Mouse (Mus musculus): ENCODE measurements around the gene Bri3.

Gene Bri3

DNA sequence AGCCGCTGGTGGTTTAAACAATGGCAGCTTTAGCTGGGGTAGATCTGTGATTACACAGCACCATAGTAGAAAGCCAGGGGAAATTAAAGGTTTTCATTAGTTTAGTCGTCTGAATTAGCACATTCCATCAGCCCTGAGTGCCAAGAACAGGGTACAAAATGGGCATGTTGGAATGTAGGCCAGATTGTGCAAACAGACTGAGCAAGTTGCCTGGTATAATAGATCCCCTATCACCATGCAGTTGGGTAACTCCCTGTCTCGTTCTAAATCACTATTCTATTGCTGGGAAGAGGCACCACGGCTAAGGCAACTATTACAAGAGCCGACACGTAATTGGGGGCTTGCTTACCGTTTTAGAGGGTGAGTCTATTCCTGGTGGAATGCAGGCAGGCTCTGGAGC, 9.5 kb upstream of the Bri3 start:
- no peak for DNase-seq (ENCODE audit: low spot score in 2 of 2)

GRCm38 (mm10) chr5:144238969-144239368, 5.3 kb upstream of the Bri3 start:
- DNase-seq (ENCODE audit: low spot score in 2 of 2): no peak

GRCm38 (mm10) chr5:144245592-144245991, 1.4 kb downstream of the Bri3 start:
- DNase-seq (ENCODE audit: low spot score in 2 of 2): no peak

DNA sequence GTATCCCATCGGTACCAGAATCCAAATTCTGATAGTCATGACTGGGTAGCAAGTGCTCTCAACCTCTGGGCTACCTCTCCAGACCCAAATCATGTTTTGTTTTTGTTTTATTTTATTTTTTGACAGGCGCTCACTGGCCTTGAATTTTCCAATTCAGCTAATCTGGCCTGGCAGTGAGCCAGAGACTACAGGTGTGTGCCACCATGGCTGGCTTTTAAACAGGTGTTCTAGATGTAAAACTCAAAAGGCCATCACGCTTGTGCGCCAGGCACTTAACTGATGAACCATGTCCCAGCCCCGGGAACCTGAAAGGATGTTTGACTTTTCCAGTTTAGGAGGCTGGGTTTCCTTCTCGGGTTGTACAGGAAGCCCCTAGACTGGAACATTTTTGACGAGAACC, 2.4 kb downstream of the Bri3 start:
- no peak for DNase-seq (ENCODE audit: low spot score in 2 of 2)

DNA sequence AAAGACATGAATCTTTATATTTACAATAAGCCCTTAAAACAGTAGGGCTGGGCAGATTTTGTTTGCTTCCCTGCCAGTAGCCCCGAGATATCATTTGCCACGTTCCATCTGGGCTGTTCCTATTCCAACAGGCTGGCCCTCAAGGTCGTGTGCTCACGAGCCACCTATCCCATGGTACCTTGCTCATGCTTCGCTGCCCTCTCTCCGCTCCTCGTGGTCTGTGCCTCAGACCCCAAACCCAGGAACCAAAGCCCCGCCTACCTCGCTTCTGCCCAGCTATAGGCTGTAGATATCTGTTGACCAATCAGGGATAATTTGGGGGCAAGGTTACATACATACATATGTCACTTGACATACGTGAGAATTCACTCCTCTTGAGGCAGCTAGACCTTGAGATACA, 3.1 kb downstream of the Bri3 start:
- DNase-seq (ENCODE audit: low spot score in 2 of 2): no peak

- no peak for DNase-seq (ENCODE audit: low spot score in 2 of 2)
Measured at GRCm38 (mm10) chr5:144247906-144248585, 3.8 kb downstream of the Bri3 start.

- DNase-seq (ENCODE audit: low spot score in 2 of 2): no peak
Measured at GRCm38 (mm10) chr5:144249871-144250270, 5.6 kb downstream of the Bri3 start.

DNA sequence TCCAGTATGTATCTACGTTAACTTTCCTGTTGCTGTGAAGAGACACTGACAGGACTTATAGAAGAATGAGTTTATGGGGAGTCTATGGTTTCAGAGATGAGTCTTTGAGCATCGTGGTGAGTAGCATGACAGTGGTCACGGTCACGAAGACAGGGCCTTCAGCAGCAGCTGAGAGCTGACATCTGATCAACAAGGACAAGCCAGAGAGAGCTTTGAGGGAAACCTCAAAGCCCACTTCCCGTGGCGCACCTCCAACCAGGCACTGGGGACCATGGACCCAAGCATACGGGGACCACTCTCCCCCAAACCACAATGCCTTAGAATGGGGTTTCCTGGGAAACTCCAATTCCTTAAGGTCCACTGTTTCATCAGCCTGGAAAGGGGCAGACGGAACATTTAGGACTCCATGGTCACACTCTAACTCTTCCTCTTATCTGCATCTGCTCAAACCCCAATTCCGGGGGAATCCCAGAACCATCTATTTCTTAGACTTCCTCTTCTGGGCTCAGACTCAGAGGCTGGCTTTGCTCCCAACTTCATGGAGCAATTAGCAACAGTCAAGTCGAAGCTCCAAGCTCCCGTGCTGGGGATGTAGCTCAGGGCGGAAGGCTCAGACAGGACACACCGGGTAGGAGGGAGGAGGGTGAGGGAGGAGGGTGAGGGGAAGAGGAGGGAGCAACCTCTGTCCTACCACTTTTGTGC, 7.8 kb downstream of the Bri3 start:
- DNase-seq (ENCODE audit: low spot score in 2 of 2): no peak

DNA sequence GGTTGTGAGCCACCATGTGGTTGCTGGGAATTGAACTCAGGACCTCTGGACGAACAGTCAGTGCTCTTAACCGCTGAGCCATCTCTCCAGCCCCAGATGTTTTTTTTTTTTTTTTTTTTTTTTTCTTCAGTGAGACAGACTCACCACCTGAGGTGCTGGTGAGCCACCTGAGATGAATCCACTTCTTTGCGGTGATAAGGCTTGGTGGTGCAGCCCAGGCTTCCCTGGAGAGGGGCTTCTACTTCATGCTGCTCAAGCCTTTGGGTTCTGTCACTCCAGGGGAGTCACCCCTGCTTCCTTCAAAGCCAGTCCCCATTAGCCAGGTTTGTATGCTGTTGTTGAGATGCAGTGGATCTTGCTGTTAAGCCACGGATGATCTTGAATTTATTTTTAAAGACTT, 9.0 kb downstream of the Bri3 start:
- no peak for DNase-seq (ENCODE audit: low spot score in 2 of 2)

GRCm38 (mm10) chr5:144254122-144254810, 10.0 kb downstream of the Bri3 start:
- no peak for DNase-seq (ENCODE audit: low spot score in 2 of 2)

DNA sequence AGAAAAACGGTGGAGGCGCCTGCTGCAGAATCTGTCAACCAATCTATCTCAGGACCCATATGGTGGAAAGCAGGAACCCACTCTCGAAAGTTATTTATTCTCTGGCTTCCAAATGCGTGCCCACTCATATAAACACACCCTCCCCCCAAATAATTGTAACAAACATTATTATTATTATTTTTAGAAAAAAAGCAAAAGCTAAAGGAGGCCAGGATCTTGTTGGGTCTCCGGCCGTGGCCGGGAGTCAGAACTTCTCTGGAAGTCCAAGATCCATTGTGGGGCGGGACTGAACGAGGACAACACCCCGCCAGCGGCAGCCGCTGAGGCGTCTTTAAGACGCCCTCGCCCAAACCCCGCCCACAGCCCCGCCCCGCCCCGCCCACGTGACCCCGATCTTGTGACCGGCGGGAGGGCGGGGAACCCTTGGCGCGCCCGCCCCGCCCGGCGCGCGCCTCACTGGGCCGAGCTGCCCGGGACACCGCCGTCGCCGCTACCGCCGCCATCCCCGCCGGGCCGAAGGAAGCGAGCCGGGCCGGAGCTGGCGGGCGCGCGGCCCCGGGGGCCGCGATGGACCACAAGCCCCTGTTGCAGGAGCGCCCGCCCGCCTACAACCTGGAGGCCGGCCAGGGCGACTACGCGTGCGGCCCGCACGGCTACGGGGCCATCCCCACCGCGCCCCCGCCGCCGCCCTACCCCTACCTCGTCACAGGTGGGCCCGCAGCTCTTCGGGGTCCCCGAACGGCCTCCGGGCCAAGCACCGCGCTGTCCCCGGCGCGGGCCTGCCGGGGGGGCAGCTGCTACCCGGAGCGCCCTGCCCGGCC, 10.8 kb downstream of the Bri3 start:
- DNase-seq (ENCODE audit: low spot score in 2 of 2): peak; percentile 57 to 76

DNA sequence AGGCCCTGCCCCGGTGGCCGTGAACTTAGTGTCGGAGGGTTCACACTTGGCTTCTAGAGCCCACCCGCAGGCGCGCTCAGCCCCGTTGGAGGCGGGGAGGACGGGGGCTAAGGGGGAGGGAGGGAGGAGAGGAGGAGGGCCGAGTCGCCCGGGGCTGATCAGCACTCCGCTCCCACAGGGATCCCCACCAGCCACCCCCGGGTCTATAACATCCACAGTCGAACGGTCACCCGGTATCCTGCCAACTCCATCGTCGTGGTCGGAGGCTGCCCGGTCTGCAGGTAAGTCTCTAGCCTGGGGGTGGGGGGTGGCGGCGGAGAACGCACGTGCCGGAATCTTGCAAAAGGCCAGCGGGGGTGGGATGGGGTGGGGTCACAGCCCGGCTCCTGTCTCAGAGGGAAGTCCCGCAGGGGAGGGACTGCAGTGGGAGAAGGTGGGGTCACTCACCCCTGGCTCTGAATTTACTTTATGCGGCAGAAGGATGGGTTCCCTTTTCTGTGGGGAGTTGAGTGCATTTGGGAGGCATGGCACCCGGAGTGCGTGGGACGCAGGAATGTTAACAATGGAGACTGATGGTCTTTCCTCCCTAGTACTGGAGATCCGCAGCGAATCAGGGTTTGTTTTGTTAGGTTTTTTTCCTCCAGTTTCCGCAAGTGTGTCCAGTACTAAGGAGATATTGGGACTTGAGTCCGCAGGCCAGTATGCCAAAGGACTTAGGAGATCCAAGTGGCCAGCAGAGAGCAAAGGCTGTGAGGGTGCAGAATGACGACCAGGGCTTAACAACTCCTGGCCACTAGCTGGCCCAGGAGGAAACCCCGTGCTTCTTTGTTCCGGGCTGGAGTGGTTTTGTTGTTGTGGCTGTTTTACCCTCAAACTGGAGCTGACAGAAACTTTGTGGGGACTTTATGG, 11.6 kb downstream of the Bri3 start:
- peak in 1 of 2 experiments; percentile 42 for DNase-seq (ENCODE audit: low spot score in 2 of 2)

DNA sequence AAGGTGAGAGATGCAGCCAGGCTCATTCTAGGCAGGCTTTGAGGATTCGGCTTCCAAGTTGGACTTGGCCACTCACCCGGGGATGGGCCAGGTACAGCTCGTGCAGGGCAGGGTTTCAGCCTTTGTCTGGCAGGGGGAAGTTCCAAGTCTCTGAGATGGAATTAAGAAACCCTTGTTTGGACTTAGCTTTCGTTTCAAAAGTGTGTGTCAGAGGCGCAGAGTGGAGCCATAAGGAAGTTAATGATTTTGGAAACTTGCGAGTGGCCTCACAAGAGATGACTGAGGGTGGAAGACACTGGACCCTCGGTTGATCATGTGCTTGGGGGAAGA, 12.3 kb downstream of the Bri3 start:
- DNase-seq (ENCODE audit: low spot score in 2 of 2): no peak

DNA sequence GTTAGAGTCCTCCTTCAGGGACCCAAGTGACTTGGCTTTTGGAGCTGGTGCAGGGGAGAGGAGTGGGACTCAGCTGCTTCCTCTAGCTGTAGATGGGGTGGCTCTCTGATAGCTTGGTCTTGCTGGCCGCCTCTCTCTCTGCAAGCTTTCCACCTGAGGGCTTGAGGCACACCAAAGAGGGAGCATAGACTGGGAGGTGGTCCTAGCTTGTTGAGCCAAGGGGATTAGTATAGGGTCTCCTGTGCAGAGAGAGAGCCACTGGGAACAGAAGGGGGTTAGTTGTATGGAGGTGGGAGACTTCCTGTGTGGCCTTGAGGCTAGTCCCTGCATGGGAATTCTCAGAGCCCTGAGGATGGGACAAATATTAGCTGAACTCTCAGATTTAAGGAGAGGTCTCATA, 12.7 kb downstream of the Bri3 start:
- DNase-seq (ENCODE audit: low spot score in 2 of 2): no peak

- DNase-seq (ENCODE audit: low spot score in 2 of 2): no peak
Measured at GRCm38 (mm10) chr5:144257451-144258110, 13.3 kb downstream of the Bri3 start.

- peak in 1 of 2 experiments; percentile 60 for DNase-seq (ENCODE audit: low spot score in 2 of 2)
Measured at GRCm38 (mm10) chr5:144258131-144258611, 13.9 kb downstream of the Bri3 start.

GRCm38 (mm10) chr5:144258687-144259086, 14.4 kb downstream of the Bri3 start:
- no peak for DNase-seq (ENCODE audit: low spot score in 2 of 2)

- no peak for DNase-seq (ENCODE audit: low spot score in 2 of 2)
Measured at GRCm38 (mm10) chr5:144259228-144259627, 15.0 kb downstream of the Bri3 start.

DNA sequence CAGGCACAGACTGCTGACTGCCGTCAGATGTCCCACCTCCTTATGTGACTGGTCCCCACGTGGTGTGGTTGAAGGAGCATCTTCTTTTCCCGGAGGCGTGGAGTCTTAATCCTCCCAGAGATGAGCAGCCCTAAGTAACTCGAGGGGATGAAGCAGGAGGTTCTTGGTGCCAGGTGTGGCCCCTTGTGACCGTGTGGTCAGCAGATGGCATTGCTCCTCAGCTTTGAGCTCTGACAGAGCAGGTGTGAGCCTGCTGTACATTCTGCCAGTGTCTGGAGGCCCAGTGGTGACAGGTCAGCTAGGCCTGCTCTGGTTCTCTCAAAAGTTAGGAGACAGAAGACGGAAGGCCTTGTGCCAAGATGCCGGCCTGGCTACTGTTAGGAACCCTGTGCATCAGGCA, 16.2 kb downstream of the Bri3 start:
- no peak for DNase-seq (ENCODE audit: low spot score in 2 of 2)

- no peak for DNase-seq (ENCODE audit: low spot score in 2 of 2)
Measured at GRCm38 (mm10) chr5:144261309-144261708, 17.1 kb downstream of the Bri3 start.

All from left cerebral cortex, adult 9 months (tissue).